Mouse (Mus musculus): ENCODE measurements around the gene Gm6096.

GRCm38 (mm10) chr7:34263437-34263836 lies 12.6 kb downstream of the Gm6096 start:
- TF ChIP-seq POLR2A (IDR thresholded peaks at IDR 0.05; ENCODE audit: borderline replicate concordance, extremely low read depth, insufficient read depth, insufficient read length, poor library complexity, severe bottlenecking): no peak
- no peak for TF ChIP-seq CTCF (IDR thresholded peaks at IDR 0.05; ENCODE audit: borderline replicate concordance, extremely low read depth, insufficient read depth, insufficient read length)

Measured in brain, embryonic 14.5 days (tissue).